Mouse (Mus musculus): ENCODE results near the gene Gpr183. TPM values are rescaled to one million over a fixed set of nuclear protein-coding genes. Genes with fewer than 3 reads are reported as not detected.

Gpr183 gene
- polyA plus RNA-seq, 1 experiment from 2014 or later = 3.0 TPM

DNA sequence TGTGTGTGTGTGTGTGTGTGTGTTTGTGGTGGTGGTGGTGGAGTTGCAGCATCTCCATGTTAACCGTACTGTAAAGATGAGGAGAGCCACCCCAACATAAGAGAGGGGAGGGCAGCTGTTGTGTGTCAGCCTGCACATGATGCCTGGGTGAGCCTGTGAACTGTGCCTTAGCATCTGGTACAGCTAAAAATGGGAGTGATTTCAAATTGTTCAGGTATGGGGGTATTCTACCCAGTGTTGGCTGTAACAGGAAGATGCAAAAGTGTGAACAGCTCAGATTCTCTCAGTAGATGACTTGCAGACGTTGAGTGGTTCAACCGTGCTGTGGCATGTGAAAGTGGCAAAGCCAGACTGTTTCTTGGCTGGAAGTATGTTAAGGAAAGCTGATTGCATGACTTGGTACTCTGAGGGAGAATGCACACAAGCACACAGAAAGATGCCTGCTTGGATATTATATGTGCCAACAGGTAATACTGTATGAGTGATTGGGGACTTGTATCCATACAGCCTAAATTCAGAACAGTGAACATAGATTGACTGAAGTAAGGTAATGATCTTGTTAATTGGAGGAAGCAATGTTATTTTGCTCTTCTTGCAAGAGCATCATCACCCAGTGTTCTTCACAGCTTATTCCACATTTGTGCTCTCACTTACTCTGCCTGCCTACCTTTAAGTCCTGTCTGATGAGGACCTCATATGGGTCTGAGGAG lies 6.8 kb downstream of the Gpr183 start:
- H3K27ac ChIP-seq (replicated peaks; ENCODE audit: low read depth, low read length) = no peak overlapping the region
- no peak for DNase-seq (ENCODE audit: low spot score)
- H3K9me3 ChIP-seq (ENCODE audit: control insufficient read depth, low read length) = no peaks in the 10 kb centered on the region
- no peak overlapping the region for H3K9ac ChIP-seq (ENCODE audit: low read length)
- H3K27me3 ChIP-seq (ENCODE audit: control insufficient read depth, insufficient read depth, low read length) = no peaks in the 10 kb centered on the region
- H3K36me3 ChIP-seq (ENCODE audit: control insufficient read depth, insufficient read depth, low read length) = no peaks in the 10 kb centered on the region
- H3K4me2 ChIP-seq (ENCODE audit: low read depth, severe bottlenecking) = no peak overlapping the region
- WGBS = 92% methylated on average over 3 of the region's 3 CpGs
- no peak overlapping the region for H3K4me3 ChIP-seq (ENCODE audit: low read depth, low read length)
- no peaks in the 10 kb centered on the region for H3K4me1 ChIP-seq (ENCODE audit: control insufficient read depth, insufficient read depth, low read length)
- no peak for ATAC-seq (ENCODE audit: insufficient number of reproducible peaks, low FRiP score, low TSS enrichment, low read depth)

DNA sequence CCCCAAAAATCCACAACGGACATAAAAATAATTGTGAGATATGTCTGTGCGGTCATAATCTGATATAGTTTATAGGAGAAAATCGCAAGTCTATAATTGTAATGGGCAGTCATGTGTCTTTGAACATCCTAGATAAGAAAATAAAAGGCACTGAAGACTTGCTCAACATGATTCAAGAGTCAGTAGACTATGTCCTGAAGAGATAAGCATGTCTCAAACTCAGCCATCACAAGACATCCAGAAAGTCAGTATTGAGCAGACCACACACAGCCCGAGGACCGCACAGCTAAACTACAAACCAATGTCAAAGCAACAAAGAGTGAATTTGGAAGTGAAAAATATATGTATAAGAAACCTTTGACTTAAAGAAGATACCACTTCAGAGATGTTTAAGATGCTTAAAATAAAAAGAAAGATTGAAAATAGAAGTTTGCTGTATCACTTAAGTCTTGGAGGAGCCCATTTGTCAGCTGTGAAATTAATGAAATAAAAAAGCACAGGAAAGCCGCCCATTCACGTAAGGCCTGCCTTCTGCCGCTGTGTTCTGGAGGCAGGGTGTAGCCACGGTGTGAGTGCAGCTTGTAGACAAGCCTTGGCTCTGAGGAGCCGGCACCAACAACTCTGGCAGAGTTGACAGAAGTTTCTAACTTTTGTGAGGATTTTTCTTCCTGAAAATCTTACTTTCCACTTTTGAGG lies 7.7 kb downstream of the Gpr183 start:
- no peak overlapping the region for H3K9ac ChIP-seq (ENCODE audit: low read length)
- 96% methylated on average over 10 of the region's 10 CpGs for WGBS
- no peak for ATAC-seq (ENCODE audit: insufficient number of reproducible peaks, low FRiP score, low TSS enrichment, low read depth)

DNA sequence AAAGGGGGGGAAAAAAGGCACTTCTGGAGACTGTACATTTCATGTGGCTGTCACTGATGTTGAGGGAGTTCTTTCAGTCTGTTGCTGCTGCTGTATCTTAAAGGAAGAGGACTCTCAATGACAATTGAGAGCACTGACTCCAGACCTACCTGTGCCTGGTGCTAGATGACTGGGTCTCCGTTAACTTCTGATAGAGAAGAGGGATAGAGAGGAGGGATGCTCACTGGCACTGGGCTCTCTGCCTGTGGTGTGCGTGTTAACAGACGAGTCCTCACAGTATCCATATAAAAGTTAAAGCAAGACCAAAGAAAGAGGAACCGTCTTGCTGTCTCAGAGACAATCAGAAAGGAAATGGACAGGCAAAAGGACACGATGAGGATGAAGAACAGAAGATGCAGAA lies 8.7 kb downstream of the Gpr183 start:
- Histone ChIP-seq H3K9me3 (ENCODE audit: control insufficient read depth, low read length) (no peaks in the 10 kb centered on the region), H3K27me3 (ENCODE audit: control insufficient read depth, insufficient read depth, low read length) (no peaks in the 10 kb centered on the region), H3K4me1 (ENCODE audit: control insufficient read depth, insufficient read depth, low read length) (no peaks in the 10 kb centered on the region), H3K36me3 (ENCODE audit: control insufficient read depth, insufficient read depth, low read length) (no peaks in the 10 kb centered on the region), H3K4me2 (ENCODE audit: low read depth, severe bottlenecking) (no peak overlapping the region), H3K9ac (ENCODE audit: low read length) (no peak overlapping the region), H3K4me3 (ENCODE audit: low read depth, low read length) (no peak overlapping the region), H3K27ac (replicated peaks; ENCODE audit: low read depth, low read length) (no peak overlapping the region)
- DNase-seq (ENCODE audit: low spot score) = no peak
- 94% methylated on average over 5 of the region's 5 CpGs for WGBS
- ATAC-seq (ENCODE audit: insufficient number of reproducible peaks, low FRiP score, low TSS enrichment, low read depth) = no peak

More for the DNA sequence above, 7.7 kb downstream of the Gpr183 start:
- DNase-seq (ENCODE audit: low spot score) = no peak
- H3K36me3 ChIP-seq (ENCODE audit: control insufficient read depth, insufficient read depth, low read length) = no peaks in the 10 kb centered on the region
- H3K27me3 ChIP-seq (ENCODE audit: control insufficient read depth, insufficient read depth, low read length) = no peaks in the 10 kb centered on the region
- no peak overlapping the region for H3K4me2 ChIP-seq (ENCODE audit: low read depth, severe bottlenecking)
- no peak overlapping the region for H3K4me3 ChIP-seq (ENCODE audit: low read depth, low read length)
- H3K4me1 ChIP-seq (ENCODE audit: control insufficient read depth, insufficient read depth, low read length) = no peaks in the 10 kb centered on the region
- H3K27ac ChIP-seq (replicated peaks; ENCODE audit: low read depth, low read length) = no peak overlapping the region
- no peaks in the 10 kb centered on the region for H3K9me3 ChIP-seq (ENCODE audit: control insufficient read depth, low read length)

DNA sequence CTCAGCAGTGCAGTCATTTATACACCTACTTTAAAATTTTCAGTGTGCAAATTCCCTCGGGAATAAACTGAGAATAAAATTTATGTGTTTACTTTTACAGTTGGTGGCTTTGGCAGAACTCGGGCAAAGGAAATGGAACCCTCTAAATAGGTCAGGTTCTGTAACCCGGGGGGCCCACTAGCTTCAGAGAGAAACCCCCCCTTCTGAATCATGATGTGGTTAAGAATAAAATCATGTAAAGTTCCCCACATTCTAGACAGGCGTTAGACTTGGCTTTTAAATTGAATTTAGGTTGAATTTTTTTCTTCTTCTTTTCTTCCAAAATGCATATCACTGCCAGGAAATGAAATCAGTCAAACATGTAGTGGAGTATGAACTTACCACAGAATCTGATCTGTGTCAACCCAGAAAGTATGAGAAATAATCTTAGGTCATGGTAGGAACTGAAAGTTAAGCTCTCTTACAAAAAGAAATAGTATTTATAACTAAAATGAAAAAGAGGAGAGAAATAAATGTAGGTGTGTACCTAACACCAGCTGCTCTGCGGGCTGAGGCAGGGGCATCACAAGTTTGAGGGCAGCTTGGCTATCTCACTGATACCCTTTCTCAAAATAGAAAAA lies 9.7 kb downstream of the Gpr183 start:
- Histone ChIP-seq H3K4me1 (ENCODE audit: control insufficient read depth, insufficient read depth, low read length) (no peaks in the 10 kb centered on the region), H3K4me2 (ENCODE audit: low read depth, severe bottlenecking) (no peak overlapping the region), H3K4me3 (ENCODE audit: low read depth, low read length) (no peak overlapping the region), H3K9me3 (ENCODE audit: control insufficient read depth, low read length) (no peaks in the 10 kb centered on the region), H3K27ac (replicated peaks; ENCODE audit: low read depth, low read length) (no peak overlapping the region), H3K9ac (ENCODE audit: low read length) (no peak overlapping the region), H3K27me3 (ENCODE audit: control insufficient read depth, insufficient read depth, low read length) (no peaks in the 10 kb centered on the region), H3K36me3 (ENCODE audit: control insufficient read depth, insufficient read depth, low read length) (no peaks in the 10 kb centered on the region)
- 83% methylated on average over 5 of the region's 5 CpGs for WGBS
- no peak for ATAC-seq (ENCODE audit: insufficient number of reproducible peaks, low FRiP score, low TSS enrichment, low read depth)
- DNase-seq (ENCODE audit: low spot score) = no peak

DNA sequence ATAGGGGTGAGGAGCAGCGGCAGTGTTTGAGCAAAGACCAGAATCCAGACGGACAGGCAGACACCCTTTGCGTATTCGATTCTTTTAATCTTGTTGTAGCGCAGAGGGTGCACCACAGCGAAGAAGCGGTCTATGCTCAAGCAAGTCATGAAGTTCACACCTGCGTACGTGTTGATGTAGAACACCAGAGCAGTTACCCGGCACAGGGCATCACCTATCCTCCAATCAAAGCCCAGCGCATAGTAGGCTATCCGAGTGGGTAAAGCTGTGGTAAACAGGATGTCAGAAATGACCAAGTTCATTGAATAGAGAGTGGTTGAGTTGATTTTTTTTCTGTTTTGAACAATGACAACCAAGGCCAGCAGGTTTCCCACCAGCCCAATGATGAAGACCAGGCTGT lies 10.4 kb downstream of the Gpr183 start:
- Histone ChIP-seq H3K4me3 (ENCODE audit: low read depth, low read length) (no peak overlapping the region), H3K36me3 (ENCODE audit: control insufficient read depth, insufficient read depth, low read length) (no peaks in the 10 kb centered on the region), H3K9ac (ENCODE audit: low read length) (no peak overlapping the region), H3K27ac (replicated peaks; ENCODE audit: low read depth, low read length) (no peak overlapping the region), H3K9me3 (ENCODE audit: control insufficient read depth, low read length) (no peaks in the 10 kb centered on the region), H3K4me2 (ENCODE audit: low read depth, severe bottlenecking) (no peak overlapping the region), H3K27me3 (ENCODE audit: control insufficient read depth, insufficient read depth, low read length) (no peaks in the 10 kb centered on the region), H3K4me1 (ENCODE audit: control insufficient read depth, insufficient read depth, low read length) (no peaks in the 10 kb centered on the region)
- 96% methylated on average over 12 of the region's 12 CpGs for WGBS
- DNase-seq (ENCODE audit: low spot score) = no peak
- ATAC-seq (ENCODE audit: insufficient number of reproducible peaks, low FRiP score, low TSS enrichment, low read depth) = no peak

DNA sequence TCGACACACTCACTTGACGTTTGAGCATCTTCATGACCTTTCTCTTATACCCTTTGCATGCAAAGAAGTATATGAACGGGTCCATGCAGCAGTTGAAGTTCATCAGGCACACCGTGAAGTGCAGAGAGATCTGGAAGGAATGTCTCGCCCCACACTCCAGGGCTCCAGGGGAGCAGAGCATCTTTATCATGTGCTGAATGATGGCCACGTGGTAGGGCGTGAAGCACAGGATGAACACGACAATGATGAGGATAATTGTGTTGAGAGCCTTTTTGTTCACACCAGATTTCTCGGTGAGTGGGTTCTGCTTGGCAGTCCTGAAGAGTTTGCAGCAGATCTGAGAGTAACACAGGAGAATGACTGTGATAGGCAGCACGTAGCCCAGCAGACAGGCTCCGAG lies 10.9 kb downstream of the Gpr183 start:
- no peaks in the 10 kb centered on the region for H3K36me3 ChIP-seq (ENCODE audit: control insufficient read depth, insufficient read depth, low read length)
- no peaks in the 10 kb centered on the region for H3K27me3 ChIP-seq (ENCODE audit: control insufficient read depth, insufficient read depth, low read length)

DNA sequence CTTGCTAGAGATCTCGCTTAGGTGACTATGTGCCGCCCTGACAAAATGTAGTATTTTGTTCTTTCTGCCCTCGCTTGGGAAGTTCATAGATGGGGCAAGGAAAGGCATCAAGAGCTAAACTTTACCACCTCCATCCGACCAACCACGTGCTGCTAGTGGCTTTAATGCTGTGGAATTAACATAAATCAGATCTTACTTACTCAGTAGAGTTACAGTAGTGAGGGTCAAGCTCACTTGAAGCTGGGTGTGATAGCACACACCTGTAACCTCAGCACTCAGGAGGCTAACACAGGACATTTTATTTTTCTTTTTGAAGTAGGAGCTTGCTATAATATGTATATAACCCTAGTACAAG lies 13.0 kb downstream of the Gpr183 start:
- no peaks in the 10 kb centered on the region for H3K9me3 ChIP-seq (ENCODE audit: control insufficient read depth, low read length)
- no peak overlapping the region for H3K9ac ChIP-seq (ENCODE audit: low read length)
- H3K27ac ChIP-seq (replicated peaks; ENCODE audit: low read depth, low read length) = no peak overlapping the region
- no peaks in the 10 kb centered on the region for H3K36me3 ChIP-seq (ENCODE audit: control insufficient read depth, insufficient read depth, low read length)
- DNase-seq (ENCODE audit: low spot score) (no peak), ATAC-seq (ENCODE audit: insufficient number of reproducible peaks, low FRiP score, low TSS enrichment, low read depth) (no peak)
- H3K4me2 ChIP-seq (ENCODE audit: low read depth, severe bottlenecking) = no peak overlapping the region
- 81% methylated on average over 5 of the region's 5 CpGs for whole genome bisulfite sequencing
- H3K4me1 ChIP-seq (ENCODE audit: control insufficient read depth, insufficient read depth, low read length) = no peaks in the 10 kb centered on the region
- no peak overlapping the region for H3K4me3 ChIP-seq (ENCODE audit: low read depth, low read length)
- H3K27me3 ChIP-seq (ENCODE audit: control insufficient read depth, insufficient read depth, low read length) = no peaks in the 10 kb centered on the region

More for the DNA sequence above, 10.9 kb downstream of the Gpr183 start:
- ATAC-seq (ENCODE audit: insufficient number of reproducible peaks, low FRiP score, low TSS enrichment, low read depth) (no peak), DNase-seq (ENCODE audit: low spot score) (no peak)
- H3K4me1 ChIP-seq (ENCODE audit: control insufficient read depth, insufficient read depth, low read length) = no peaks in the 10 kb centered on the region
- H3K4me2 ChIP-seq (ENCODE audit: low read depth, severe bottlenecking) = no peak overlapping the region
- no peak overlapping the region for H3K9ac ChIP-seq (ENCODE audit: low read length)
- H3K27ac ChIP-seq (replicated peaks; ENCODE audit: low read depth, low read length) = no peak overlapping the region
- no peak overlapping the region for H3K4me3 ChIP-seq (ENCODE audit: low read depth, low read length)
- H3K9me3 ChIP-seq (ENCODE audit: control insufficient read depth, low read length) = no peaks in the 10 kb centered on the region
- 91% methylated on average over 11 of the region's 11 CpGs for WGBS

DNA sequence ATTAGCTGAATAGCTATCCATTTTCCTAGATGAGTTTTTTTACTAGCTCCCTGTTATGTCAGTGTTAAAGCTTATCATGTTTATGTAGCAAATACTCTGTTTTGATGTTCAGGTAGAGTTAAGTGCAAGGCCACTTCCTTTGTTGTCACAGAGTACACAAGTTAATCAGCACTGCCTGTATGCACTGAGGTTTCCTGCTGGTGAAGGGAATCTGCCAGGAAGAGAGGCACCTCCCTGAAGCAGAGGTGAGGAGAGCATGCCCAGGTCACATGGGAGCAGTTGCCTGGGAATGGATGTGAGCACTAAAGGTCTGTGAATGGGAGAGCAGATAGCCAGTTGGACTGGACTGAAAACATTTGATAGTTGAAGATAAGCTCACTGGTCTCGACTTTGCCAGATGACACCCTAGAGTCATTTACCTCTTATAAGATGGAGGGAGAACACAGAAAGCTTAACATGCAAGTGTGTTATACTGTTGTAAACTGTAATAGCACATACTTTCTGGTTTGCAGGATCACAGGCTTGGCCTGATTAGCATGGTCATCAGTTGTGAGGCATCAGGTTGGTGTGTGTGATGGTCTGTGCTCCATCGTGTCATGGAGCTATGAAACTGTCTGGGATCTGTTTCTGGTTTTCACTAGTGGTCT lies 13.5 kb downstream of the Gpr183 start:
- no peaks in the 10 kb centered on the region for H3K4me1 ChIP-seq (ENCODE audit: control insufficient read depth, insufficient read depth, low read length)
- H3K4me3 ChIP-seq (ENCODE audit: low read depth, low read length) = no peak overlapping the region
- no peaks in the 10 kb centered on the region for H3K36me3 ChIP-seq (ENCODE audit: control insufficient read depth, insufficient read depth, low read length)
- ATAC-seq (ENCODE audit: insufficient number of reproducible peaks, low FRiP score, low TSS enrichment, low read depth) (no peak), DNase-seq (ENCODE audit: low spot score) (no peak)
- H3K9me3 ChIP-seq (ENCODE audit: control insufficient read depth, low read length) = no peaks in the 10 kb centered on the region
- 78% methylated on average over 2 of the region's 2 CpGs for WGBS
- H3K4me2 ChIP-seq (ENCODE audit: low read depth, severe bottlenecking) = no peak overlapping the region
- H3K9ac ChIP-seq (ENCODE audit: low read length) = no peak overlapping the region
- H3K27me3 ChIP-seq (ENCODE audit: control insufficient read depth, insufficient read depth, low read length) = no peaks in the 10 kb centered on the region
- H3K27ac ChIP-seq (replicated peaks; ENCODE audit: low read depth, low read length) = no peak overlapping the region
